Mouse (Mus musculus): Measurements from ENCODE around the gene Lgr5.

The Lgr5 gene

DNA sequence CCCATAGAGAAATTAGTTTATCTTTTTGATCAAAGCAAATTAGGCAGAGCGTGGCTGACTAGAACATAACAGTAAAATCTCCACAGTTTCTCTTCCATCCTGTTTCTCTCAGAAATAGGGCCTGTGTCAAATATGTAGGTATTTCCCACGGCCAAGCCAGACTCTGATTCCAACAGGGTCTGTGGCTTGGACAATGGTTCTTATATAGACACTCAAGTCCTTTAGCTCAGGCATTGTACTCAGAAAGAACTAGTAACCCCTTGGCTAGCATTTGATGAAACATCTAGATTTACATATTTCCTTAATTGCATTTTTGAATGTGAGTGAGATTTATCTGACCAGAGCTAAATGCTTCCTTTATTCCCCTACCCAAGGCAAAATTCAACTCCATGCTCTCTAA lies 17.0 kb downstream of the Lgr5 start:
- no peak for DNase-seq (ENCODE audit: low read depth, low spot score)

GRCm38 (mm10) chr10:115569712-115570491 lies 17.7 kb downstream of the Lgr5 start, which contains the start of gene A930009A15Rik:
TSS of gene A930009A15Rik (plus strand) at chr10:115569986.
- DNase-seq (ENCODE audit: low read depth, low spot score): no peak

- no peak for DNase-seq (ENCODE audit: low read depth, low spot score)
Measured at GRCm38 (mm10) chr10:115563961-115564360, 23.6 kb downstream of the Lgr5 start.

DNA sequence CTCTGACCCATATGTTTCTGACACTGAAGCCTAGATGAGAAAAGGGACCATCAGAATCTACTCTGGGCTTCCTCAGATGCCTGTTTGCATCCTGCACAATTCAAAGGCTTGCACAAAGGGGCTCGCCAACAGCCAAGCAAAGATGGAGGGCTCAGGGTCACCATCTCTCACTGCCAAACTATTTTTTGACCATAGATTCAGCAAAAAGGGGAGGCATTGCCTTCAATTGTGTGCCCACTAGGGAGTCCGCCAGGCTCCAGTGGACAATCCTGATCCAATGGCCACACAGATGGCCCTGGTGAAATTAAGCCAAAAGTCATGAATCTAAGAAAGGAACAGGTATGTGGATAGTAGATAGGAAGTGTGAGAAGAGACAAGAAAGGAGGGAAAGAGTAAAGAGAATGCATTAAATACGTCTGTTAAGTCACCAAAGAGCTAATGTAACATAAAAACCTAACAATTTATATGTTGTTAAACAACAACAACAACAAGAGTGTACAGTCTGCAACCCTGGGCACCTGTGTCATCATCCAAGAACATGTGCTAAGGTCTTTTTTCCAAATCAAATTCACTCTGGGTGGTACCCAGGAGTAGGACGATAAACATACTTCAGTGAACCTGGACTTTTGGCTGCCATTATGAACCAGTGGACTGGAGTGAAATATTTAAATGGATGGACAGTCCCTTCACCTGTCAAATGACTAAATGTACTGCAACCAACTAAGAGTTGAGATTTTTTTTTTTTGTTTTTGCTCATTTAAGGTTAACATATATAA lies 24.5 kb downstream of the Lgr5 start:
- no peak for DNase-seq (ENCODE audit: low read depth, low spot score)

GRCm38 (mm10) chr10:115561136-115561880 lies 26.3 kb downstream of the Lgr5 start:
- no peak for DNase-seq (ENCODE audit: low read depth, low spot score)

DNA sequence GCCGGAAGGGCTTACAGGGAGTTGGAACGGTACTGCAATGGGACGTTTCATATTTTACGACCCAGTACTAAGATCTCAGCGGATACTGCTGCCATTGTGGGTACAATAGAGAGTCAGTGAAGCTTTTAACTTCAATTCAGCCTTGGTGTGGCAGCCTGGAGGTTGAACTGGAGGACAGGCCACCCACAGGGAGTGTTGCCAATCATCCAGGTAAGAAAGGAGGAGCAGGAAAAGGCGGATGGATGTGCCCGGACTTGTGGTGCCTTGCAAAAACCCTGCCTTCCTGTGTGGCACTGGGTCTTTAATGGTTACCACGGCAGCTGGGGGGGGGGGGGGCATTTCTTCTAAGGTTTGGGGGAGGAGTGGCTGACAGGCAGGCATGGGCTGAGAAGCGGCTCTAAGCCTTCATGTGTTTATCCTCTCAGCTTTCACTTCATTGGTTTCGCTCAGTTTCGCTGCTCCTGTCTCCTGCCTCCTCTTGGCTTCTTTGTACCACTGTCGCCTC lies 30.8 kb downstream of the Lgr5 start:
- no peak for DNase-seq (ENCODE audit: low read depth, low spot score)

DNA sequence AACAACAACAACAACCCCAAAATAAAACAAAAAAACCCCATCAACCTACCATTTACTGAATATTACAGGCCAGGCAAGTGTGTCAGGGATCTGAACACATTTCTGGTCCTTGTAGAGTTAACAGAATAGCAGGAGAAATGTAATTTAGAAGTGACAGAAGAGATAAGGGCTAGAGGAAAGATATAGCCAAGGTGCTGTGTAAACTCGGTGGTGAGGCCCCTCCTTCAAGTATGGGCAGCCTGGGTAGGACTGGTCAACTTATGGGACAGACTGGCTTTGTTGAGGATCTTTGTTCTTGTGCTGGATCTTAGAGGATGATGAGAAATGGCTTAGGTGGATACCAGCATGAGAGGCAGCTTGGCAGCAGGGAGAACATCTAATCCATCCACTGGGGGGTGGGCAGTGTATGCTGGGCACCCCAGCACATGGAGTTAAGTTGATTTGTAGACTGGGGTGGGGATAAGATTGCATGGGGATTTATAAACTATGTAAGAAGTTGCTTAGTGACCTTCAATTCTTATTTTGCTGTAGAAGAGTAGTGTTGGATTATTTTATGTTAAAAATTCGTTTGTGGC lies 32.3 kb downstream of the Lgr5 start:
- DNase-seq (ENCODE audit: low read depth, low spot score): no peak

GRCm38 (mm10) chr10:115553352-115554113 lies 34.0 kb downstream of the Lgr5 start:
- no peak for DNase-seq (ENCODE audit: low read depth, low spot score)

DNA sequence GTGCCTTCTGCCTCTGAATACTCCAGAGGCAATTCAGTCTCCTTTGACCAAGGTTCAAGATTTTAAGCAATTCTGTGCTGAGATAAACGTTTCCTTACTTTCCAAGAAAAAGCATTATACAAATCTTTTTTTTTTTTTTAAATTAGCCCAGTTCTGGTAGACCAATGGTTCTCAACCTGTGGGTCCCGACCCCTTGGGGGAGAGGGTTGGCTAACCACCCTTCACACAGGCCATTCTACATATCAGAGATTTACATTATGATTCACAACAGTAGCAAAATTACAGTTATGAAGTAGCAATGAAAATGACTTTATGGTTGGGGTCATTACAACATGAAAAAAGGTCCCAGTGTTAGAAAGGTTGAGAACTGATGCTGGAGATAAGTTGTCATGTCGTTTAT lies 36.5 kb downstream of the Lgr5 start:
- no peak for DNase-seq (ENCODE audit: low read depth, low spot score)

DNA sequence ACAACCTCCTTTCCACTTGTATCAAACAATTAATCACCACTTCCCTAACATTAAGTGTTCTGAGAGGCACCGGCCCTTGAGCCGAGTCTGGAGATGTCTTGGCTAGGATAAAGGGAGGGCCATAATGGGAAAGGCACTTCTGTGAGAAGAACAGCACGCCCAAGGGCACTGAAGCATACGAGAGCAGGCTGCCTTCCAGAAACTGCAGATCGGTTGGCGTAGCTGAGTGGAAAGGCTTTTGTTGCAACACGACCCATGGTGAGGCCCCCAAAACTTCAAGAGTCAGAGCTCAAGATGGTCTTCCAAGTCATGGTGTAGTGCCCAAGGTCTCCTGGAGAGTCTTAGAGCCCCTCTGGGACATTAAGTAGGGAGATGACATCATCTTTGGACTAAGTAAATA lies 37.3 kb downstream of the Lgr5 start:
- DNase-seq (ENCODE audit: low read depth, low spot score): no peak

- DNase-seq (ENCODE audit: low read depth, low spot score): no peak
Measured at GRCm38 (mm10) chr10:115542917-115543316, 44.7 kb downstream of the Lgr5 start.

- no peak for DNase-seq (ENCODE audit: low read depth, low spot score)
Measured at GRCm38 (mm10) chr10:115530746-115531145, 56.8 kb downstream of the Lgr5 start.

GRCm38 (mm10) chr10:115529768-115530167 lies 57.8 kb downstream of the Lgr5 start:
- no peak for DNase-seq (ENCODE audit: low read depth, low spot score)

DNA sequence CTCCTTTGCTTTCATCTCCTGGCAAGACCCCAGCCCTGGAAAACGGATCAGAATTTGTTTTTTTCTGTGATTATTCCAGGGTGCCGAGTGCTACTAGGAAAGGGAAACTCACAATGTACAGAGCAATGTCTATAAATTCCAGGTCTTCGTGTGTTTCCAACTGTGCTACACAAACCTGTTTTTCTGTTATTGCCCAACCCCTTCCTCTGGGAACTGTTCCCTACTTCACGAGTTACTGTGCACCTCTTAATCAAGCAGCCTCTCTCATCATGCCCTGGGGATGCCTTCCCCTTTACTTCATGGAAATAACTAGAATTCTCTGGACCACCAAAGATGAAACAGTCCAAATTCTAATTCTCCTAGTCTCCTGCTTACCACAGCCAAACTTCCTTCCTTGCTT lies 58.7 kb downstream of the Lgr5 start:
- DNase-seq (ENCODE audit: low read depth, low spot score): no peak

DNA sequence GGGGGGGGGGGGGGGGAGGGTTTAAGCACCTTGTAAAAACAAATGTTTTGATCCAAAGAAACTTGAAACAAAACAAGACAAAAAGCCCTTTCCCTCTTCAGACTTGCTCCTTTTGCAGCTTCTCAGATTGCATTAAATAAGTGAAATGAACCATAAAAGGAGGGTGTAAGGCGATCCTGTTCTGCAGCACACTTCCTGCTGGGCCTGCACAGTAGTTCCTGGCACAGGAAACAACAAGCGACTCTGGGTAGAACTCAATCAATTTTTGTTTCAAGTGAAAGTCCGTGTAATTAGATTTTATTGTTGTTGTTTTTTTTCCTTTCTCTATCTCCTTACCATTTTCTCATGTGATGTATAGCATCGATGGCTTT lies 66.5 kb downstream of the Lgr5 start:
- DNase-seq (ENCODE audit: low read depth, low spot score): no peak

- no peak for DNase-seq (ENCODE audit: low read depth, low spot score)
Measured at GRCm38 (mm10) chr10:115520200-115521080, 67.1 kb downstream of the Lgr5 start.

- DNase-seq (ENCODE audit: low read depth, low spot score): no peak
Measured at GRCm38 (mm10) chr10:115518845-115519244, 68.7 kb downstream of the Lgr5 start.

GRCm38 (mm10) chr10:115515503-115515902 lies 72.1 kb downstream of the Lgr5 start:
- DNase-seq (ENCODE audit: low read depth, low spot score): no peak

GRCm38 (mm10) chr10:115510959-115511358 lies 76.6 kb downstream of the Lgr5 start:
- no peak for DNase-seq (ENCODE audit: low read depth, low spot score)

DNA sequence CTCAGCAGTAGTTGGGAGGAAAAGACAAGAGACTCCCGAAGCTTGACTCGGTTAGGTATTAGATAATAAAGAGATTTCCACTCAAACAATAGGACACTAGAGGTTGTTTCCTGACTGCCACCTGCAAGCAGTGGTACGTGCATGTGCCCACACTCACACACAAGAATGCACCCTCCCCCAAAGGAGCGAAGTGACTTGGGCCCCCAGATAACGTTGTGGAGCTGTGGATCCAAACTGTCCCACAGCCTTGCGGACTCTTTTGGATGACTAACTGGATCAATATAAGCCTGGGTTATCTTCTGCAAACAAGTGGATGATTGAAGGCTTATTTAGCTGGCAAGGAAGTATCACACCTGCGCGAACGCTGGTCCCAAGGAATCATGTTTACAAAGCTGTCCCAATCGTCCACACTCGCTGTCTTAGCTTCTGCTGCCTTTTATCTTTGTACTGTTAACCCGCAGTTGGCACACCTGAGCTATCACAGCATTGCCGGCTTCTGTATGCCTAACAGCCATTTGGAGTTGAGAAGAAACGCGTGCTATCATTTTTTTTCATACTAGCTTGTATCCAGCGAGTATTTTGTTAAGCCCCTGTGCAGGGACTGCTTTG lies 81.8 kb downstream of the Lgr5 start:
- no peak for DNase-seq (ENCODE audit: low read depth, low spot score)

Measured in WW6 (cell line).